Mouse (Mus musculus): ENCODE results near the gene Tut7.

DNA sequence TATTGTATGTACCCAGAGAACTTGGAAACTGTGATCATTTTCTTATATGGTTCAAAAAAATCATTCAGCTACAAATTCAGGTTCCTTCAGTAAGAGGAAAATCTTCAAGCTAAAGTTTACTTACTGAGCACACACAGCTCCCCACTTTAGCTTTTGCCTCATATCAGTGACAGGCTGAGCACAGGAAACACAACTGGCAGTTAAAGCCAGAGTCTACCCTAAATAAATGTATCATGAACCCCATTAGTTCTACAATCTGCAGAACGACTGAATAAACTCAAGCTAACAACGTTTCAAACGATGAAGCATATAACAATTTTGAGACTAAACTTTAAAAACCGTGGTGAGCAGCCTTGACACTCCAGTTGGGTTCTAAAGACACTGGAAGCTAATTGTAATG is 5.6 kb downstream of the Tut7 start:
- TF ChIP-seq CTCF (conservative IDR thresholded peaks at IDR 0.05; ENCODE audit: insufficient read depth, insufficient read length, low read depth, low read length), result no peak
- TF ChIP-seq POLR2A (IDR thresholded peaks at IDR 0.05; ENCODE audit: low read depth, low read length), result no peak
